Mouse (Mus musculus) left cerebral cortex, postnatal 25 days (tissue): ENCODE measurements around the gene Notch4. TPM values are rescaled to one million over a fixed set of nuclear protein-coding genes. Genes with fewer than 3 reads are reported as not detected.

Experiments used
- DNase-seq, 2 experiments: peaks; one replicate each; pipeline ENCODE4 v3.0.0; 2022; ENCODE audit warnings: low spot score in 2 of 2, mixed read lengths in 1 of 2
- intact Hi-C: fragments of 180-260 bp; cut with DNase I; formaldehyde crosslinking; loops from one replicate; pipeline ENCODE4 v1.15.1; 2025
- total RNA-seq, 2 experiments: library from RNA; stranded (reverse); gene quantifications; 2 replicates each; pipeline ENCODE4 v1.2.3; 2021

Gene Notch4
- total RNA-seq, 2 experiments from 2014 or later = 10.9 to 11.9 TPM

- DNase-seq = no peak
- intact Hi-C loops = no loop called here
These were observed 73.4 kb downstream of the Notch4 start for GRCm38 (mm10) chr17:34637459-34637858.

Other genes with a start within 250 kb of the Notch4 start
- not detected for gene H2-Eb2, start 238.6 kb upstream of the Notch4 start, total RNA-seq
- under 1 TPM; 0.71 to 0.73 TPM for gene Btnl2, start 209.4 kb upstream of the Notch4 start, total RNA-seq
- not detected for gene Btnl1, start 187.1 kb upstream of the Notch4 start, total RNA-seq
- 1 to 10 TPM; 2.3 to 4.7 TPM for gene BC051142, start 165.4 kb upstream of the Notch4 start, total RNA-seq
- gene Btnl4, start 87.0 kb upstream of the Notch4 start, total RNA-seq = not detected
- gene Btnl6, start 46.9 kb upstream of the Notch4 start, total RNA-seq = not detected
- 1 to 10 TPM; 1.9 to 2.9 TPM for gene Gpsm3, start 25.5 kb downstream of the Notch4 start, total RNA-seq
- 10 to 100 TPM; 52.7 to 56.1 TPM for gene Pbx2, start 27.0 kb downstream of the Notch4 start, total RNA-seq
- under 1 TPM; 0.55 to 0.71 TPM for gene Ager, start 33.6 kb downstream of the Notch4 start, total RNA-seq
- 10 to 100 TPM; 71.4 to 76.3 TPM for gene Rnf5, start 39.4 kb downstream of the Notch4 start, total RNA-seq
- gene Agpat1, start 40.0 kb downstream of the Notch4 start, total RNA-seq = 100 to 1,000 TPM; 169 to 174 TPM
- gene Egfl8, start 51.7 kb downstream of the Notch4 start, total RNA-seq = 1 to 10 TPM; 3.9 to 5.1 TPM
- 10 to 100 TPM; 45.8 to 46.4 TPM for gene Ppt2, start 64.2 kb downstream of the Notch4 start, total RNA-seq
- gene Prrt1, start 65.3 kb downstream of the Notch4 start, total RNA-seq = 100 to 1,000 TPM; 171 to 183 TPM
- gene Fkbpl, start 80.5 kb downstream of the Notch4 start, total RNA-seq = 10 to 100 TPM; 12.0 to 17.0 TPM
- 10 to 100 TPM; 72.7 to 72.8 TPM for gene Atf6b, start 82.9 kb downstream of the Notch4 start, total RNA-seq
- gene Tnxb, start 106.3 kb downstream of the Notch4 start, total RNA-seq = 1 to 10 TPM; 1.2 to 1.6 TPM
- gene C4b, start 179.6 kb downstream of the Notch4 start, total RNA-seq = 10 to 100 TPM in 1 of 2 experiments, 1 to 10 TPM in 1; 7.6 to 10.3 TPM
- gene Cyp21a1, start 240.3 kb downstream of the Notch4 start, total RNA-seq = not detected